Mouse (Mus musculus) gastrocnemius, postnatal 4 days (tissue): ENCODE measurements around the gene Lmntd1. TPM values are rescaled to one million over a fixed set of nuclear protein-coding genes. Genes with fewer than 3 reads are reported as not detected.
A peak's percentile ranks its signal among the peaks of the same experiment; 100 is the strongest.

ENCODE experiments used
- DNase-seq, 2 experiments: peaks; one replicate each; pipeline ENCODE4 v3.0.0; 2021 to 2022; ENCODE audit warnings: low spot score in 2 of 2, mixed read lengths in 2 of 2
- total RNA-seq, 2 experiments: library from RNA; stranded (reverse); gene quantifications; 2 replicates each; pipeline ENCODE4 v1.2.3; 2021

Gene Lmntd1
- total RNA-seq, 2 experiments from 2014 or later: 0.56 to 0.57 TPM

DNA sequence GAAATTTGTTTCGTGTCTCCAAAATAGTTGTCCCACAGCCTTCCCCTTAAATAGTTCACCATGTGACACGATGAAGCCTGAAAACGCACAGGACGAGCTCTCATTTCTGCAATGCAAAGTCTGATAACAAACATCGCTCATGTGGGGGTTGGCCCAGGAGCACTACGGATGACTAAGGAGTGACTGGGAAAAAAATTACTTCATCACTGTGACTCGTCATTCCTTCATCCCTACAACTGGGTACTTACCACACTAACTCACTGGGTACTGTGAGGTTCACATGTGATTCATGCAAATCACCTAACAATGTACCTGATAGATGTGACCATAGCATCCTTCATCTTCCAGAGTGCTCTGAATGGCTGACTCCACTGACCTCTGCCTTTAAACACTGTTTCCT, 118.4 kb downstream of the Lmntd1 start:
- DNase-seq: no peak

- no peak for DNase-seq
Measured at GRCm38 (mm10) chr6:145488251-145488650, 125.9 kb downstream of the Lmntd1 start.

DNA sequence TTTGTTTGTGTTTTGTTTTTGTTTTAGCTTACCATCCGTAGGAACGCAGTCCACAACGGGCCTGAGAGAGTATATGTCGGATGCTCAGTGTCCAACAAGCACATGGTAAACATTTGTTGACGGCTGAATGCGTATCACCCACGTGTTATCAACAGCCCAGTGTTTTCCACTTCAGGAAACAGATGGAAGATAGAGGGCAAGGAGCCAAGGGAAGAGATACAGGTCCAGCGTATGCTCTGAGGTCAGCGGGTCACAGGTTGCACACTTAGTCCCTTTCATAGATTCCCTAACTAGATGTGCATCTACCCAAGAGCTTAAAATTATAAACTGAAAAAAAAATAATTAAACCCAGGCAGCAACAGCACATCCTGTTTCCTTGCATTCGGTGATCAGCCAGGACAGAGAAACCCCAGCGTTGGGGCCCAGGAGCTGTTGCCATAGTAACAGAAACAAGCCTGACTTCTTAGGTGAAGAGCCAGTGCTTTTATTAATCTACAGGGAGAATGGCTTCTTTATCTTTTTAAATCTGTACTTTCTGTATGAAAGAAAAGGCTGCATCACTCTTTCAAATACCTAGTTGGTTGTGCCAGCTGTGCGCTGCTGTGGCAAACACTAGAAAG, 128.0 kb downstream of the Lmntd1 start:
- DNase-seq: no peak

- DNase-seq: no peak
Measured at GRCm38 (mm10) chr6:145483318-145483674, 130.8 kb downstream of the Lmntd1 start.

GRCm38 (mm10) chr6:145482656-145483317, 131.3 kb downstream of the Lmntd1 start:
- no peak for DNase-seq

DNA sequence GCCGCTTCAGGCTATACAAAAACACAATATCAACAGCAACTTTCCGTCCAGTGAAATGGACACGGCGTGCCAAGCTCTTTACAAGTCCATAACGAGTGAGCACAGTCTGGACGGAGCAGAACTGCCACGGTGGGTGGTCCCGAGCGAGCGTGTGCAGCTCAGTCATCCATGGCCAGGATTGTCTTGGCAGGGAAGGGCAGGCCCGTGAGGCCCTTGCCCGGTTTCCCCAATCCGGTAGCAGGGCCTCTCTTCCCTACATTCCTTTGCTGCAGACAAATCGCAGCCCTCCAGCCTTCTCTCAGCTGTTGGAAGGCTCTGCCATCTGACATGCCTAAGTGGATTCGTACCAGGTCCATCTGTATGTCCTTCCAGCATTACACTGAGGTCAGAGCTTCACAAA, 132.2 kb downstream of the Lmntd1 start:
- DNase-seq: peak; percentile 49 to 82

GRCm38 (mm10) chr6:145478821-145479271, 135.3 kb downstream of the Lmntd1 start:
- DNase-seq: no peak

DNA sequence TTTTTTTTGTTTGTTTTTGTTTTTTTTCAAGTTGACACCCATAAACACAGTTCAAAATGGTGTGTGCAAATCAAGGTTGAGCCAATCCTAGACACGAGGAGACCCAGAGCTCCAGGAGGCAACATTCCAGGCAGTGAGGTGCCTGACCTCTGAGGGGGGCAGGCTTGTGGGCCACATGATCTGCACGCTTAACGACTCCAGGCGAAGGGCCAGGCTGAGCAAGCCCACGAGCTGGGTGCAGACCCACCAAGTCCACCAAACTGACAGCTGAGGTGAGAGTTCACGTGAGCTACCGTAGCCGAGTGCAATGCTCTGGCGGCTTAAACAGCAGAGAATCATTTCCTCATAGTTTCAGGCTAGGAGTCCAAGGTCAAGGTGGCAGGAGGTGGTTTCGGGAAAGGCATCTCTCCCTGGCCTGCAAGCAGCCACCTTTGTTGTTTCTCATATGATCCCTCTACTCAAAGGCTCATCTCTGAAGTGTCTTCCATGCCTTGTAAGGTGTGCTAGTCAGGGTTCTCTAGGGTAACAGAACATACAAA, 136.7 kb downstream of the Lmntd1 start:
- DNase-seq: no peak

DNA sequence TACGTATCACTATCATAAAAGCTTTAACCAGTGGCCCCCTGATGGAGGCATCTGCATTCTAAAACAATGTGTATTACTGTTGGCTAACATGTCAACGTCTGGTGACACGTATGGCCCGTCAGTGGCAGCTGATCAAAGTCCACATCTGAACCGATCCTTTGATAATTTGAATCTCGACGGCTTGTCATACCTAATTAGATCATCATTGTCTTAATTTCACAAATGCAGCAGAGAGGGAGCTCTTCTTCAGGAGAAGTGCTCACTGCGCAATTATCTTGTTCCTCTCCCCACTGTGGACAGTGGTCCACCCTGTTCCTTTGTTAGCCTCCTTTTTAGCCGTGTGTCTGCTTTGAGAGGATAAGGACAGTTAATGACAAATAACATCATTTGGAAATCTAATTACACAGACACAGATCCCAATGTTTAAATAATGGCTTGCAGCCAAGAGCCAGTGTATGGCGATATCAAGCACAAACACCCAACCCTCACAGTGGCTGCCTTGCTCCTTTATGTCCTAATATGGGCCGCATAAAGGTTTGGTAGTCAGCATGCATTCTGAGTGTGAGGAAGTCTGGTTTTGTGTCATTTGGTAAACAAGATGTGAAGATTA, 142.4 kb downstream of the Lmntd1 start:
- no peak for DNase-seq

GRCm38 (mm10) chr6:145469260-145469943, 144.7 kb downstream of the Lmntd1 start:
- no peak for DNase-seq

DNA sequence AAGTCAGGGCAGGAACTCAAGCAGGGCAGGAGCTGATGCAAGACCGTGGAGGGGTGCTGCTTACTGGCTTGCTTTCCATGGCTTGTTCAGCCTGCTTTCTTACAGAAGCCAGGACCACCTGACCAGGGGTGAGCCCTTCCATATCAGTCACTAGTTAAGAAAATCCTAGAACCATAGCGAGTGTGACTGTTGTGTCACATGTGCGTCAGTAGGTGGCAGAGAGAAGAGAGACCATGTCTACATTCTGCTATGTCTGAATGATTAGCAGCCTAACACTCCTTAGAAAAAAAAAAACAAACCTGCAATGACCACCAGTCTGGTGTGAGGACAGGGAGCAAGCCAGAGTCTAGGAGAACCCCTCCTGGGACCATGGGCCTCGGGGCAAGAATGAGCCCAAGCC, 150.1 kb downstream of the Lmntd1 start:
- no peak for DNase-seq

GRCm38 (mm10) chr6:145462677-145463245, 151.4 kb downstream of the Lmntd1 start:
- DNase-seq: no peak

DNA sequence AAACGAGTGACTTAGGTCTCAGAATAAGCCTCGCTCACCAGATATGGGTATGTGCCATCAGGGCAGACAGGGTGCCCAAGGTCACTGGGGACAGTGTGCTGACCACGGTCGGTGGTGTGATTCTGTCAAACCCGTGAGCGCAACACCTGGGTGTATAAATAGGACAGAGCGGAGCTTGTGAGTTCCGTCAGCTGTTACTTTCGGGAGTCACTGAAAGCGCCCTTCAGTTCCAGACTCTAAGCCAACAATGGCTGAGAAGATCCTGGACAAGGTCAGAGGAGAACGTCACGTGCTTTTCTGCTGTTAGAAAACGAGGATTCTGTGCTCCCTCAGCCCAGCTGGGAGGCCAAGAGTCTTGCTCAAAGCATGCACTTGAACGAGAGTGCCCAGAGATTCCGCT, 157.1 kb downstream of the Lmntd1 start:
- DNase-seq: no peak

DNA sequence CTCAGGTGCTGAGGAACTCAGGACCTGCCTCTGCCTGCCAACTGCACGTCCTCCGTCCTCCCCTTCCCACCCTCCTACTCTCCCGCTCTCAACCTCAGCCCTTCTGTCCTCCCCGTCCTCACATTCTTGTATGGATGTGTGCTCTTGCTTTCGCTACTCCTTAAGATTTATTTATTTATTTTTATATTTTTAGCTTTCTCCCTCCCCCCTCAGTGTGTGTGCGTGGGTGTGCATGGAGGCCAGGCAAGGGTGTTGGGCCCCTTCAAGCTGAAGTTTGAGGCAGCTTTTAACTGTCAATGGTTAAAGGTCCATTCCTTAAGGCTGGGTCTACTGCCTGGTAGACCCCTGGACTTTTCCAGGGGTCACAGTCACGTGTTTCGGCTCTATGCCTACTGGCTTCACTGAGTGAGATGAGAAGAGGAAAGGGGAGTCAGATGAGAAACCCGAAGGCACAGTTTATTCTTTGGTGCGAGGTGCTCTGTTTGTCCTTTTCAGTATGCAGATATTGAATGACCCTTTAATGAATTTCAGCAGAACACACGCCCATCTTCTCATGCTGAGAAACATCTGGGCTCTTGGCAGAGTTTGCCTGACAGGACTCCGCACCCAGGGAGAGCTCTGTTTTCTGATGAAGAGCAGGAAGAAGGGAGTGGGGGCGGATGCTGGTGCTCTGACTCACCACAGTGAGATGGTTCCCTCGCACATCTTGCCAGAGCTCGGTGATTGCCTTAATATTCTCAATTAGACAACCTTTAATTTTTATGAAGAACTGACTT, 163.3 kb downstream of the Lmntd1 start:
- DNase-seq: peak in 1 of 2 experiments; percentile 49

GRCm38 (mm10) chr6:145448361-145448760, 165.8 kb downstream of the Lmntd1 start:
- DNase-seq: no peak

DNA sequence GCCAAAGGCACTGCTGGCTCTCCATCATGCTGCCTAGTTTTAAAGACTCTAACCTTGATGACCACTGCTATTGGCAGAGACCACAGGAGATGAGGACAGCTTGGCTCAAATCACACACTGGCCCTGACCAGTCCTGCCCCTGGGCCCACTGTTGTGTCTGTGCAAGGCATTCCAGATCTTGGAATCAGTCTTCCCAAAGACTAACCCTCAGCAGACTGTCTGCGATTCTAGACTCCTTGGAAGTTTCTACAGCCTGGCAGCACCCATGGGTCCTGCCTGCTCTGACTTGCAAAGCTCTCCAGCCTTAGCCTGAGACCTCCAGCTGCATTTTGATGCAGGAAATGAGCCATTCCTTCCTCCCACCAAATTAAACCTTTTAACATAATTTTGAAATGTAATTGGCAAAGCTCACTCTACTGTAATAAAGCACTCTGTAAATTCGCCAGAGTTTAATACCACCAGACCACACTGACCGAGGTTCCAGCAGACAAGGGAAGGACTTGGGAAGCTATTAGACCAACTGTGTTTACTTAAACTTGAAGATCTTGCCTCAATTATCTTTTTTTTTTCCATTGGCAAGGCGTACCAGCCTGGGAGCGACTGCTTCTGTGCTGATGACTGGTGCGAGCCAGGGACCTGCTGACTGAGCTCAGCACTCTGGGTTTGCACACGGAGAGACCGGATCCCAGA, 168.2 kb downstream of the Lmntd1 start:
- peak in 1 of 2 experiments; percentile 54 for DNase-seq

DNA sequence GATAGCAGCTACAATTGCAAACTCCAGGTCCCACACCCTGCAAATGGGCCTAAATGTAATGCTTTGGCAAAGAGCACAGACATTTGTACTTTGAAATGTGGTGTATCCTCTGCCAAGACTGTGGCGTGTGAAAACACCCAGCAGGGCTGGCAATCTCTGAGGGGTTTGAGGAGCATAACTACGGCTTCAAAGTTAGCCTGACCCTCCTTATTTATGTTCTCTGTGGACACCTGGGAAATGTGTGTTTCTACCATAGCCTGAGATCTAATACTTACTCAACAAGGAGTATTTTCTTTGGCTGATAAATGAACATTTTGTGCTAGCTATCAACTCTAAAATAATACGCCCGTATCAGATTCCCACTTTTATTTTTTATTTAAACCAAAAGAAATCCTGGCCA, 168.7 kb downstream of the Lmntd1 start:
- peak in 1 of 2 experiments; percentile 17 for DNase-seq

GRCm38 (mm10) chr6:145442786-145443185, 171.3 kb downstream of the Lmntd1 start:
- DNase-seq: peak in 1 of 2 experiments; percentile 42

DNA sequence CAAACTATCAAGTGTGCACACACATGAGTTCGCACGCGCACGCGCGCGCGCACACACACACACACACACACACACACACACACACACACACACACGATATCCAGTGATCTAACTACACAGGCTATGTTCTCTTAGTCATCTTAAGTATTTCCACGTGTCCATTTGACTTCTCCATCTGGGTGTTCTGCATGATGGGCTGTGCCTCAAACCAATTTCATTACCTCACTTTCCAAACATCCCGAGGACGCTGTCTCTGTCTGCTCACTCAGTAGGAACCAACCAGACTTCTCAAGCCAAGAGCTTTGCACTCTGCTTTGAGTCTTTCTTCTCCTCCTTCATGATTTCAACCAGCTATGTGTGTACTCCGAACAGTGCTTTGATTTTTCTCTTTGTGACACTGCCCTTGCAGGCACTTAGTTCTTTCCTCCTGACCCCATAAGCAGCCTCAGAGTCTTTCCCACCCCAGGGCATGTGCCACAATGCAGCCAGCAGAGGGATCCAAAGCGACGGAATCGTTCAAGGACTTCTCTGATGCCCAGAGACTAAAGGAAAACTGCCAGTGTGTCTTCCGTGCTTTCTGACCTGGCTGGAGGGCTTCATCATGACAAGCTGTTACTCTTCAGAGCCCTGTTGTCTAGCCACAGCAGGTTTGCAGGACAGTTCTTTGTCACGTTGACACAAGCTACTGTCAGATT, 172.6 kb downstream of the Lmntd1 start:
- DNase-seq: peak in 1 of 2 experiments; percentile 48
